ENCODE assay signal across 8 mouse cellular contexts in the genomic region with DNA sequence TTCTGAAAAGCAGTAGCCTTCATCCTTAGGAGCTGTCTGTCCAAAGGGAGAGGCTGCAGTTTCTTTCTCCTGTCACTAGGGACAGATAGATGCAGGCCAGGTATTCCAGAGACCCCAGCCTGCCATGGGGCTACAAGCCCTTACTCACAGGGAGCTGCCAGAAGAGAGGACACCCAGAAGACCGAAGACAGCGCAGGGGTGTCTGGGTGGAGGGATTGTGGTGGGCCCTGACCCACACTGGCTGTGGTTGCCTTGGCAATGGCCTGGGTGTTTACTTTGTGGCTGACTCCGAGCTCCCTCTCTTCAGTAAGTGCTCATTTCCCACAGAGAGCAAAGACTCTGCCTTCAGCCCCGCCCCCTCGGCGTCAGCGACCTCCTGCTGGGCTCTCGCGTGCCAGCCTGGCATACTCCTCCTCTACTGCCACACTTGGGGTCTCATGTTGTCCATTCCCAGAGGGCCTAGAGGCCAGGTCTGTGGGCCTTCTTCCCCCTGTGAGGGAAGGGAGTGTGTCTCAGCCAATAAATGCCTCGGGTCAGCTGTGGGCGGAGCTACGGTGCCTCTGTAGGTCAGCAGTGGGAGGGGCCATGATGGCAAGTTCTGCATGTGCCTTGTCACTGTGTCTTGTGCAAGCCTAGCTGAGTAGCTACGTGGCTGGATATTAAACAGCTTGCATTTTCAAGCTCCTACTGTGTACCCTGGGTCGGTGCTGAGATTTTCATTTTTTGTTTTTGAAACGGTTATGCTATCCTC. TPM values are rescaled to one million over a fixed set of nuclear protein-coding genes. Genes with fewer than 3 reads are reported as not detected.
DNase-seq lines count a peak whose midpoint lies in the region; ATAC-seq and TF ChIP-seq lines count a peak whose summit lies in the region.

No protein-coding gene starts in this region.

- peak overlapping the region; percentile 37 for H3K4me2 ChIP-seq in forebrain, embryonic 15.5 days (replicated peaks)
- peak overlapping the region; percentile 51 for H3K4me2 ChIP-seq in hindbrain, embryonic 11.5 days (replicated peaks; ENCODE audit: low read depth, low read length)
- peak overlapping the region; percentile 37; the same call in 1 of the 2 replicates for H3K4me2 ChIP-seq in limb, embryonic 14.5 days (replicated peaks; ENCODE audit: low read depth, low read length, severe bottlenecking)
- peak overlapping the region; percentile 37 for H3K4me2 ChIP-seq in midbrain, embryonic 15.5 days
- peak overlapping the region; percentile 49 for H3K4me2 ChIP-seq in stomach, embryonic 16.5 days (ENCODE audit: low read depth, low read length)

- peaks cover 10% of the 10 kb centered on the region for H3K4me1 ChIP-seq in forebrain, embryonic 15.5 days
- H3K4me1 ChIP-seq in hindbrain, embryonic 11.5 days (replicated peaks; ENCODE audit: control insufficient read depth, insufficient read depth, low read length): peaks cover 6% of the 10 kb centered on the region
- H3K4me1 ChIP-seq in limb, embryonic 14.5 days (ENCODE audit: control insufficient read depth, insufficient read depth, low read length): peaks cover 39% of the 10 kb centered on the region
- peaks cover 8% of the 10 kb centered on the region for H3K4me1 ChIP-seq in midbrain, embryonic 15.5 days
- peaks cover 49% of the 10 kb centered on the region for H3K4me1 ChIP-seq in stomach, embryonic 16.5 days (ENCODE audit: control insufficient read depth, insufficient read depth, low read length)

- peak overlapping the region; percentile 27 for H3K4me3 ChIP-seq in forebrain, embryonic 15.5 days
- peak overlapping the region; percentile 33 for H3K4me3 ChIP-seq in hindbrain, embryonic 11.5 days (ENCODE audit: low read depth, low read length)
- peak overlapping the region; percentile 26 for H3K4me3 ChIP-seq in limb, embryonic 14.5 days (replicated peaks; ENCODE audit: low read length)
- peak overlapping the region; percentile 14 for H3K4me3 ChIP-seq in midbrain, embryonic 15.5 days
- H3K4me3 ChIP-seq in stomach, embryonic 16.5 days (replicated peaks; ENCODE audit: low read length): peak overlapping the region; percentile 41

- no peak overlapping the region; the same call in 1 of the 2 replicates for H3K27ac ChIP-seq in forebrain, embryonic 15.5 days (replicated peaks)
- H3K27ac ChIP-seq in hindbrain, embryonic 11.5 days (ENCODE audit: low read depth, low read length): peak overlapping the region; percentile 19; the same call in 1 of the 2 replicates
- peak overlapping the region; percentile 63 for H3K27ac ChIP-seq in limb, embryonic 14.5 days (replicated peaks; ENCODE audit: low read depth, low read length)
- peak overlapping the region; percentile 54; the same call in 1 of the 2 replicates for H3K27ac ChIP-seq in midbrain, embryonic 15.5 days
- peak overlapping the region; percentile 96 for H3K27ac ChIP-seq in stomach, embryonic 16.5 days (ENCODE audit: low read length)

- DNase-seq in cerebellum, adult 11 months: peak; percentile 47
- peak; percentile 93 for DNase-seq in c-Kit-positive CD71-positive TER-119-positive erythroid progenitor cells, embryonic 14.5 days (ENCODE audit: low spot score)
- peak; percentile 85 for DNase-seq in hindbrain, embryonic 11.5 days (ENCODE audit: low spot score)
- peak; percentile 64 for DNase-seq in limb, embryonic 14.5 days (ENCODE audit: low spot score)

- H3K9ac ChIP-seq in forebrain, embryonic 15.5 days (replicated peaks): no peak overlapping the region
- H3K9ac ChIP-seq in hindbrain, embryonic 11.5 days (ENCODE audit: low read depth, low read length): 0 out of 2 replicates have a peak overlapping the region, but pooled peaks have one; percentile 33
- H3K9ac ChIP-seq in limb, embryonic 14.5 days (ENCODE audit: low read depth, low read length, severe bottlenecking): peak overlapping the region; percentile 28; the same call in 1 of the 2 replicates
- no peak overlapping the region for H3K9ac ChIP-seq in midbrain, embryonic 15.5 days
- peak overlapping the region; percentile 61 for H3K9ac ChIP-seq in stomach, embryonic 16.5 days (ENCODE audit: low read length)

- WGBS in forebrain, embryonic 15.5 days: 6% methylated on average over 15 of the region's 15 CpGs
- WGBS in hindbrain, embryonic 11.5 days: 4% methylated on average over 15 of the region's 15 CpGs
- WGBS in limb, embryonic 14.5 days: 9% methylated on average over 15 of the region's 15 CpGs
- 6% methylated on average over 15 of the region's 15 CpGs for WGBS in midbrain, embryonic 15.5 days
- WGBS in stomach, embryonic 16.5 days: 2% methylated on average over 15 of the region's 15 CpGs

- no peak for ATAC-seq in cerebellum, adult (ENCODE audit: insufficient number of reproducible peaks, low FRiP score, low TSS enrichment)
- peak; percentile 55; the same call in 1 of the 2 replicates for ATAC-seq in forebrain, embryonic 15.5 days (replicated peaks)
- ATAC-seq in hindbrain, embryonic 11.5 days (ENCODE audit: low FRiP score): peak; percentile 85
- ATAC-seq in limb, embryonic 14.5 days (ENCODE audit: low FRiP score, low read depth): peak; percentile 46
- ATAC-seq in midbrain, embryonic 15.5 days (replicated peaks): peak; percentile 44; the same call in 1 of the 2 replicates
- peak; percentile 74 for ATAC-seq in stomach, embryonic 16.5 days (ENCODE audit: insufficient read depth, low FRiP score)

- peaks cover 17% of the 10 kb centered on the region; the same call in 1 of the 2 replicates for H3K27me3 ChIP-seq in forebrain, embryonic 15.5 days
- peaks cover 13% of the 10 kb centered on the region for H3K27me3 ChIP-seq in hindbrain, embryonic 11.5 days (ENCODE audit: control insufficient read depth, insufficient read depth, low read length)
- H3K27me3 ChIP-seq in limb, embryonic 14.5 days (ENCODE audit: control insufficient read depth, insufficient read depth, low read length): no peaks in the 10 kb centered on the region
- H3K27me3 ChIP-seq in midbrain, embryonic 15.5 days (replicated peaks): peaks cover 14% of the 10 kb centered on the region
- no peaks in the 10 kb centered on the region for H3K27me3 ChIP-seq in stomach, embryonic 16.5 days (ENCODE audit: control insufficient read depth, insufficient read depth, low read length)

- H3K36me3 ChIP-seq in forebrain, embryonic 15.5 days: no peaks in the 10 kb centered on the region
- H3K36me3 ChIP-seq in hindbrain, embryonic 11.5 days (ENCODE audit: control insufficient read depth, insufficient read depth, low read length): no peaks in the 10 kb centered on the region
- H3K36me3 ChIP-seq in limb, embryonic 14.5 days (ENCODE audit: control insufficient read depth, insufficient read depth, low read length): no peaks in the 10 kb centered on the region; the same call in 1 of the 2 replicates
- H3K36me3 ChIP-seq in midbrain, embryonic 15.5 days (replicated peaks): no peaks in the 10 kb centered on the region
- no peaks in the 10 kb centered on the region for H3K36me3 ChIP-seq in stomach, embryonic 16.5 days (ENCODE audit: control insufficient read depth, insufficient read depth, low read length)

- TF ChIP-seq POLR2A in limb, embryonic 14.5 days (IDR thresholded peaks at IDR 0.05; ENCODE audit: borderline replicate concordance, extremely low read depth, insufficient read depth, insufficient read length): no peak

- no peaks in the 10 kb centered on the region for H3K9me3 ChIP-seq in forebrain, embryonic 15.5 days
- H3K9me3 ChIP-seq in hindbrain, embryonic 11.5 days (ENCODE audit: control insufficient read depth, low read length): no peaks in the 10 kb centered on the region
- no peaks in the 10 kb centered on the region for H3K9me3 ChIP-seq in limb, embryonic 14.5 days (ENCODE audit: control insufficient read depth, low read length)
- no peaks in the 10 kb centered on the region for H3K9me3 ChIP-seq in midbrain, embryonic 15.5 days
- no peaks in the 10 kb centered on the region for H3K9me3 ChIP-seq in stomach, embryonic 16.5 days (replicated peaks; ENCODE audit: control insufficient read depth, low read length)

RNA-seq across cellular contexts. Expression of gene Arhgap23, which starts 19.5 kb away (rescaled TPM):
- polyA plus RNA-seq in forebrain, embryonic 15.5 days (2015; fragmentation: Nextera tagmentation; extraction: Ambion mirVana): 7.1 and 8.4 TPM in 2 replicates
- polyA plus RNA-seq in hindbrain, embryonic 11.5 days (2014; fragmentation: Nextera tagmentation; extraction: Ambion mirVana): 3.5 TPM in 2 replicates
- 28.9 and 37.9 TPM in 2 replicates for polyA plus RNA-seq in limb, embryonic 14.5 days (2012; rRNA removed)
- 9.8 and 10.8 TPM in 2 replicates for polyA plus RNA-seq in limb, embryonic 14.5 days (2014; fragmentation: Nextera tagmentation; extraction: Ambion mirVana)
- 10.9 and 11.0 TPM in 2 replicates for polyA plus RNA-seq in midbrain, embryonic 15.5 days (2015; fragmentation: Nextera tagmentation; extraction: Ambion mirVana)
- polyA plus RNA-seq in stomach, embryonic 16.5 days (2015; fragmentation: Nextera tagmentation; extraction: Ambion mirVana): 4.4 and 4.8 TPM in 2 replicates

Comparison
In these comparisons a context has a peak if more than half of its experiments do, and no peak if none do; other contexts are left out.
1. H3K9ac ChIP-seq: peak in hindbrain, embryonic 11.5 days (single experiment), limb, embryonic 14.5 days (single experiment) and stomach, embryonic 16.5 days (single experiment); none in forebrain, embryonic 15.5 days (single experiment) and midbrain, embryonic 15.5 days (single experiment).
2. Peak in every context shown above with its lines, with median percentiles within 50 percentile points of each other: DNase-seq, H3K4me2 ChIP-seq and H3K4me3 ChIP-seq.